Mouse (Mus musculus): Measurements from ENCODE around the gene Fto.

Gene Fto

DNA sequence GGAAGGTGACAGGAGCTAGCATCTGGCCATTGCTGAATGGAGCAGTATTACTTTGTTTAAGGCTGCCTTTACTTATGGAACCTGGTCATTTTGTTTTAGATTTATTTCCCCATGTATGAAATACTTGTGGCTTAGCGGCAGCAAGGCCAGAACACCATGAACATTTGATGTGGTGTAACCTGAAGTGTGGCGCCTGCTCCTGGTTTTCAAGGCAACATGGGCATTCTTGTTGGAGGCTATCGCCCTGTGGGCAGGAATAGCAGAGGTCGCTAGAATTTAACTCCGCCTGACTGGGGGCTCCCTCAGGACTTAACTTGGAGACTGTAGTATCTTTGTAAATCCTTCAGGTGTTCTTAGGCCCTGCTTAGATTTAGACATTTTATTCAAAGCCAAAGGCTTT, 132.7 kb downstream of the Fto start:
- in situ Hi-C loops (cut with MboI, MseI), result no loop called here

DNA sequence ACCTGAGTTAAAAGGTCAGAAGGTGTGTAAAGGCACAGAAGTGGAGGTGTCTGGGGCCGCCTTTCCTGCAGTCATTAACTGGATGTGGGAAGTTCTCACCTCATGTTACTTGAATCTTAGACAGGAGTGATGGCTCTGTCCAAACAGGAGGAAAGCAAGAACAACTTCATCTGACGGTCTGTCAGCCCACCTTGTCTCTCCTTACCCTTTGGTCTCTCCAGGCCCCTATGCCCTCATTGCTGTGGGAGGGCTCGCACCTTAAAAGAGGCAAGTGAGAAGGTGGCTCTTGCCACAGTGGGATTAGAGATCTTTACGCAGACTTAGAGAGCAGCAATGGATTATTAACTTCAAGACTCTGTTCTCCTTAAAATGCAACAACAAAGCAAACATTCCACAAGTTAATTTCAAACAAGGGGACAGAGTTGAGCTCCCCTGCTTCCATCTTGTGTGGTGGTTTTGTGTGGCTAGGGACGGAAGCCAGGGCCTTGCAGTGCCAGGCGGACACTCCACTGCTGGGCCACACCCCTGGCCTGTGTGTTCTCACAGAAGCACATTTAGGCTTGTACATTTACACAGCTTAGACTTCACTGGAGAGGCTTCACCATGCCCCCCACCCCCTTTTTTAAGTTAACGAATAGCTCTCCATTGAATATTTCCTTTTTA, 135.5 kb downstream of the Fto start:
- in situ Hi-C loops (cut with MboI, MseI), result no loop called here

DNA sequence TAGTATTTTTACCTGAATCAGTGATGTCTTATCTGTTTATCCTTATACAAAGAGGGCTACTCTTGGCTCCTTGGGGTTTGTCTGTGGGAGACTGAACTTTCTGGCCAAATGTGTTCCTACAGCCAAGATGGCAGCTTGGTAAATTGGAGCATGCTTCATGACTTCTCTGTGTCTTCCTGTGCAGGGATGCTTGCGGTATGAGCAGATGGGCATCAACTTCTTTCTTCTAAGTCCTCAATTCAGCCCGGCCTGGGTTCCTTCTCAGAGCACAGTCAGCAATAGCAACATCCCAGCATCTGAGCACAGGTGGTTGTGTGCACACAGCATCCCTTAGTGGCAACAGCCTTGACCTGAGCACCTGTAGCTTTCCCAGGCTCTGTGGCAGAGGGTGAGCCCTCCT, 141.6 kb downstream of the Fto start:
- in situ Hi-C loops (cut with MboI, MseI), result loop anchor here in 1 of 2 experiments (5.0 kb wide), 1 partner anchor 73 kb away; no protein-coding TSS in a partner anchor

DNA sequence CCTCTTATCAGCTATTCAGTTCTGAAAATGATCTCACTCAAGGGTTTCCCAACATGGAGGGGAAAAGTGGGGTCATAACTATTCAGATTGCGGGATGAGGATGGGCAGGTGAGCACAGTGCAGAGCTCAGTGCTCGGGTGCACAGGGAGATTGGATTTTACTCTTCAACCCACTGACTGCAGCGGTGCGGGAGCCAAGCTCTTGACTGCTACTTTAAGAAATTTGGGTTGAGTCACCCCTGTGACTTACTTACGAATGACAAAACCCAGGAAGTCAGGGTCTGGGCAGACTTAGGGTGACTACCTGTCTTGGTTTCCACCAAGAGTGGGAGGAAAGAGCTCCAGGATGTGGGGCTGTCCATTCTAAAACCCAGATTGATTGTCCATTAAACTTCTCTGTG, 142.3 kb downstream of the Fto start:
- in situ Hi-C loops (cut with MboI, MseI), result no loop called here

DNA sequence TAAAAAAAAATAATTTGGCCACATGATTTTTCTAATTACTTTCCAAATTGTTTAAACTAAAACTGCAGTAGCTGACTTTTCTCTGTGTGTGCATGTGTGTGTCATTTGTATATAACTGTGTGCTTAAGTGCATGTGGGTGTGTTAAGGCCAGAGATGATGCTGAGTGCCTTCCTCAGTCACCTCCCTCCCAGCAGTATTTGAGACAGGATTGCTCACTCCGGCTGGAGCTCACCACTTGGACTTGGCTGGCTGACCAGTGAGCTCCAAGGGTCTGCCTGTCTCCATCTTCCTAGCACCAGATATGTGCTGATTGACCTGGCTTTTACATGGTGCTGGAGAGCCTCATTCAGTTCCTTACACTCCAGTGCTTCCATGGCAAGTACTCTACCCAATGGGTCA, 144.7 kb downstream of the Fto start:
- in situ Hi-C loops (cut with MboI, MseI), result no loop called here

DNA sequence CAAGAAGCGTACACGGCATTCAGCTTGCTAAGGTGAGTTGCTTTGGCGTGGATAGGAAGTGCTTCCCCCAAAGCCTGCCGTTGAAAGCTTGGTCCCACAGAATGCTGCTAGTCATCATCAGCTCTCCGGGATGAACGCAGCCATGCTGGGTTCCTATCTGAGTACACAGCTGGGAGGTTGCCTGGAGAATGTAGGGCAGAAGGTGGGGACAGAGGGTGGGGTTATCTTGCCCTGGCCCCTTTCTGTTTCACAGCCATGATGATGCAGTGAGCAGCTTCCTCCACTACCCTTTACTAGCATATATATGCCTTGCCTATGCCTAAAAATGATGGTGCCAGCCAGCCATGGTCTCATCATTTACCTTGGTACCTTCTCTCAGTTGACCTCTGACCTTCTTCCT, 147.6 kb downstream of the Fto start:
- in situ Hi-C loops (cut with MboI, MseI), result no loop called here

DNA sequence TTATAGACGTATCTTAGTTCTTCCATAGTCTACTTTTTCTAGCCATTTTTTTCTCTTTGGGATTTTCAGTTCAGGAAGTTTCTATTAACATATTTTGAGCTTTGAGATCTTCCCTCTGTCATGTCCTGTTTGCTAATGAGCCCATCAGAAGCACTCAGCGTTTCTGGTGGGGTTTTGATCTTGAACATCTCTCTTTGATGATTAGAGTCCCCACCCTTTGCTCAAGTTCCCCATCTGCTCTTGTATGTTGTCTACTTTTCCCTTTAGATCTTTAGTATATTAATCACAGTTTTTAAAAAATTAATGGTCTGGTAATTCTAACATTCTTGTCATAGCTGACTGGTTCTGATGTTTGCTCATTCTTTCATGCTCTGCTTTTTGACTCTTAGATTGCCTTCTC, 150.4 kb downstream of the Fto start:
- in situ Hi-C loops (cut with MboI, MseI), result no loop called here

DNA sequence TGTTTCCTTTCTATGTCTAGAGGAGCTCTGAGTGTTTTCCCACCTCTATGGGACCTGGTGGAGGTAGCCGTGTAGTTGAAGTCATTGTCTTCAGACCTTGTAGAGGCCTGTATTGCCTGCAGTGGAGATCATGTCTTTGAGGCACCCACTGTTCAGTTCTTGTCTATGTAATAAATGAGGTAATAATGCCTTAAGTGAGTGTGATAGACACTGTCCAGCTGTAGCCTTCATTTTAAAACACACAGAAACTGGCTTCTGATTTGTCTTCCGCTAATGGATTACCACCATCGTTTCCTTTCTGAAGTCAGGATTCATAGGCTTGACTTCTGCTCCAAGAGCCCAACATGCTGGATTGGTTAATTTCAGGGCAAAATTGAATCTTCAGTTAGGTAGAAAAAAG, 154.1 kb downstream of the Fto start:
- in situ Hi-C loops (cut with MboI, MseI), result no loop called here

DNA sequence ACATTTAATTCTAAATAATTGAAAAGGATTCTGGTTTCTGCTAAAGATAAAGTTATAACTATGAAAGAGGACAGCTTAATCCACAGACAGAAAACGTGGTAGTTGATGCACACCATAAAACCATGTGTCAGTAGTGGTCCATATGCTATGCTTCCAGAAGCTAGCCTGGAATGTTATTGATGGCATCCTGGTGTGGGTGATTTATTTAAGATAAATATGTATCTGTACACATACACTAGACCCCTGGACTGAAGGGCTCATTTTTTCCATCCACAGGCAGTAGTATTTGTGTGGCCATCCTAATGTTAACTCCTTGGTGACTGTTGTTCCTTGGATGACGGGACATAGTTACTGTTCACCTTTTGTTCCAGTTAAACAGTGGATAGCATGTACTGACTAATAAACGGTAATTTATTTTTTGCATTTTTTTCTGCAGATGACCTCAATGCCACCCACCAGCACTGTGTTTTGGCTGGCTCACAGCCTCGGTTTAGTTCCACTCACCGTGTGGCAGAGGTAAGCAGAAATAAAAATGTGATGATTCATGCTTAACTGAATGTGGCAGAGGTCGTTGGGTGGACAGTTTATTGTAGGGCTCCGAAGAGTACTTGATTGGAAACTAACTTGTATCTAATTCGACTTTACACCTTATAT, 154.7 kb downstream of the Fto start:
- in situ Hi-C loops (cut with MboI, MseI), result no loop called here

DNA sequence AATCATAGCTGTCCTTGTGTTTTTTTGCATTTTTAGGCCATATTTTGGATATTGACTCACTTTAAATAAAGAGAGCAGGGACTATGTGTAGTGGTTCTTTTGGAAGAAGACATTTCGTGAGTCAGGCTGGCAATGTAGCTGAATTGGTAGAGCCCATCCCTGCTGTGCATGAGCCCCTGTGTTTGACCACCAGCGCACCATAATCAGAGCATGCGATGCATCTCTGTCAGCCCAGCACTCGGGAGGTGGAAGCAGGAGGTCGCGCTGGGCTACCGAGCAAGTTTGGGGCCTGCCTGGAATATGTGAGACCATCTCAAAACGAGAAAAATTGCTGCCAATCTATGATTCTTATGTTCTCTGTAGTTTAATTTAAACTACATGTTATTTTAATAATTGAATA, 156.1 kb downstream of the Fto start:
- in situ Hi-C loops (cut with MboI, MseI), result no loop called here

DNA sequence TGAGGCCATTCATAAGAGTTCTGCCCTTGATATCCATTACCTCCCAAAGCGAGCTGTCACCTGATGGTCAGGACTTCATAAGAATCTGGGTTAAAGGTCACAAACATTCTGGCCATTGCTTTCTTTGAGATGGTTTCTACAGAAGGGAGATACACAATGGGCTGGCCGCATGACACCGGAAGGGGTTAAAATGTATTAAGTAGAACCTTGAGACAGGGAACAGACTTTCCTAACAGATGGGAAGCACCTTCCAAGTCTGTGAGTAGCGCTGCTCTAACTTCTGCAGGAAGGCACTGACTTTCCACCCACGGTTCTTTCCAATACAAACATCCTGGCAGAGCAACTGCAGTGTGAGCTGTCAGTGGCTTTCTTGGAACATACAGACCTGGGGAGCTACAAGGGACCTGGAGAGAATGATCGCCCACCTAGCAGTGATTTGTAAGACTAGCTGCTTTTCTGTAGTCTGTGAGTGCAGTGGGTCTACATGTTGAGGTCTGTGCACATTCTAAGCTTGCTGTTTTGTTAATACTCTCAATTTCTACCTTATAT, 161.5 kb downstream of the Fto start:
- in situ Hi-C loops (cut with MboI, MseI), result loop anchor here (10.0 to 25.0 kb wide), 2 partner anchors 288 to 850 kb away; partner anchors contain the start of gene Aktip (in 1 of the 2)

DNA sequence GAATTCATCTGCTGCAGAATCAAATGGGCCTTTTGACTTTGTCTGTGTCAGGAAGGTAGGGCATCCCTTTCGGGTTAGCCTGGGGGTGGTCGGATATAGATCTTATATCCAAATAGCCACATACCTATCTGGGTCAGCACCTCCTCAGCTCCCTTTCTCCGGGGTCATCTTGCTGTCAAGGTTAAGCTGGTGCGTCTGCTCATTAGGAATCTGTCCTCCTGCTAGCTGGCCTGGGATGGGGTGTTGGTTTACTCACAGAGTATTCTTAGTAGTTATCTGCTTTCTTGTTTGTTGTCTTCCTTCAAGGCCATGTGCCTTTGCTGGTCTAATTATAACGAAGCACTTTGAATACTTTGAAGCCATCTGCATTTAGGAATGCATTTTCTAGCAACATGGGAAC, 163.7 kb downstream of the Fto start:
- in situ Hi-C loops (cut with MboI, MseI), result loop anchor here (10.0 to 25.0 kb wide), 2 partner anchors 290 to 848 kb away; partner anchors contain the start of gene Aktip (in 1 of the 2)

DNA sequence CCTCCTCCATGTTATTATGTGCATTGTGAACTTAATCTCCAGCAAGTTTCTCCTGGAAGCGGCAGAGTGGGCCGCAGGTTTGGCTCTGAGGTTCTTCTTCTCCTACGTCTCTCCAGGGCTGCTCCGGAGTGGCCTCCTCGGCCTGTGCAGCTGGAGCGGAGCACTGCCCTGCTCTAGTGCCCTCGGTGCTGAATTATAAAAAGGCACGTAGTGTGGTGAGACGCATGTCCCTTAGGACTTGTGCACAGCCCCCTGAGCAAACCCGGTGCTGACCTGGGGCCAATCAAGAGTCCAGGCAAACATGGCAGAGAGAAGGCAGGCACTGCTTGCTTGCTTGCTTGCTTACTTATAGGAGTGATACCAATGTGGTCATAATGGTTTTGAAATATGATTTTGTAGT, 164.1 kb downstream of the Fto start:
- in situ Hi-C loops (cut with MboI, MseI), result loop anchor here (10.0 to 25.0 kb wide), 2 partner anchors 290 to 847 kb away; partner anchors contain the start of gene Aktip (in 1 of the 2)

DNA sequence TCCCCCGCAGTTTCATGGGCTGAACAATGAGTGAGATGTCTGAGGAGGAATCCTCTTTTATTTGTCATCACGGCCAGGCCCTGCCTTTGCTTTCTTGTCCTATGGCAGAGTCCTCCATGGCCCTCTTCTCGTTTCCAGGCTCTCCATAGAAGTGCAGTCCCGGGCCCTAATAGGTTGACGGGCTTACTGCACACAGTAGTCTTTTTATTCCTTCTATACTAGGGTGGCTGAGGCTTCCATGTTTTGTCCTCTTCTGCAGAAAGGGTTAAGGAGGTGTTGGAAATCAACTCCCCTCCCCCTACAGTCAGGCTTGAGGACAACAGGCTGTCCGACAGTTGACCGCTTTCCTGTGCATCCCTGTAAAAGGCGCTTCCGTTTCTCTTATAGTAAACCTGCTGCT, 169.2 kb downstream of the Fto start:
- in situ Hi-C loops (cut with MboI, MseI), result loop anchor here in 1 of 2 experiments (25.0 kb wide), 1 partner anchor 295 kb away; the partner anchor contains the start of gene Aktip

DNA sequence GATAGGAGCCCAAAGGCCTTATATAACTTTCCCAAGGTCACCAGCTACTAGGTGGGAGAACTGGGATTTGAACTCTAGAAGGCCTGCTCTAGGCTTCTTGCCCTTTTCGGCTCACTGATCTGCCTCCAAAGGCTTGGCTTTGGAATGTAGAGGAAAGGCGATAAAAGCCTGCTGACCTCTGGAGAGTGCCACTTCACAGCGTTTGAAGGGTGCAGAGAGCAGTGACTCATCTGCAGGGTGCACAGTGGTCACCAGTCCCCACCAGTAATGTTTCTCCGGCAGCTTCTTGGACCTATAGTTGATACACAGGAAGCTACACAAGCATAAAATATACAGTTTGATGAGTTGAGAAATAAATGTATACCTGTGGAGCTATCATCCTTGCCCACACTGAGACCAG, 173.1 kb downstream of the Fto start:
- in situ Hi-C loops (cut with MboI, MseI), result loop anchor here in 1 of 2 experiments (25.0 kb wide), 1 partner anchor 299 kb away; the partner anchor contains the start of gene Aktip

DNA sequence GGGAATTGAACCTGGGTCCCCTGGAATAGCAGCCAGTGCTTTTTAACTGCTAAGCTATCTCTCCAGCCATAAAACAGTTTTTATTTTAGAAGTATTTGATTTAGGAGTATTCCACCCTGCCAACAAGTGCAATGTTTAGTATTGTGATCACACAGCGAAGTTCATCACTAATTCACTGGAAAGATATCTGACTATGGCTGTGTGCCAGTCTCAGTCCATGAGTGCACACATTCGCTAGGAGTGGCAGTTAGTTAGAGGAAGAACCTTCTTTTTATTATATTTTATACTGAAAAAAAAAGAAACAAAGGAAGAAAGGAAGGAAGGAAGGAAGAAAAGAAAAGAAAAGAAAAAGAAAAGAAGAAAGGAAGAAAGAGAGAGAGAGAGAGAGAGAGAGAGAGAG, 174.1 kb downstream of the Fto start:
- in situ Hi-C loops (cut with MboI, MseI), result loop anchor here in 1 of 2 experiments (25.0 kb wide), 1 partner anchor 300 kb away; the partner anchor contains the start of gene Aktip

DNA sequence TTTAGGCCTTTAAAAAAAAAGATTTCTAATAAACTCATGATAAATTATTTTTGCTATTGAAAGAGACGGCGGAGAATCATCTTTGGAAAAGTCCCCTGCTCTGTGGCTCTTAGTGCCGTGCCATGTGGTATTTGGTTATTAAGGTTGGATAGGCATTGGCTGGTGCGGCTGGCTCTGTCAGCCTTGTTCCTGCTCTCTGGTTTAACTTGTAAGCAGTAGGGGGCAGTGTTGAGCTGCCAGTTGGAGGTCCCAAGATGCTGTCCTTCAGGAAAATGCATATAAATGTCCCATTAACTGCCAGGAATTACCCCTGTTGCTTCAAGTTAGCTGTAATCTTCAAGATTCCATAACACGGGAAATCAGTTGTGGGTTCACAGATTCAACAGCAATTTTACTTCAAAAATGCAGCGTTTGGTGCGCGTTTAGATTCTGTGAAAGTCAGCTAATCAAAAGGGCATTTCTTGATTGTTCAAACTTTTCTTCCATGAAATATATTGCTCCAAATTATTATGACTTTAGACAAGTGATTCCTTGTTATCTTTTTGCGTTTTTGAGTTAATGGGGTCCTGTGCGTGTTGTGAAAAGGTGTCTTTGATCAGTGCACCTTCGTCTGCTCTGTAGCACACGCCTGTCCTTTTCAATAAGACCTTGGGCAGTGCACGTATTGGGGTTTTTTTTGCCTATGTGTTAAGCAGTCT, 174.9 kb downstream of the Fto start:
- in situ Hi-C loops (cut with MboI, MseI), result loop anchor here in 1 of 2 experiments (25.0 kb wide), 1 partner anchor 301 kb away; the partner anchor contains the start of gene Aktip

DNA sequence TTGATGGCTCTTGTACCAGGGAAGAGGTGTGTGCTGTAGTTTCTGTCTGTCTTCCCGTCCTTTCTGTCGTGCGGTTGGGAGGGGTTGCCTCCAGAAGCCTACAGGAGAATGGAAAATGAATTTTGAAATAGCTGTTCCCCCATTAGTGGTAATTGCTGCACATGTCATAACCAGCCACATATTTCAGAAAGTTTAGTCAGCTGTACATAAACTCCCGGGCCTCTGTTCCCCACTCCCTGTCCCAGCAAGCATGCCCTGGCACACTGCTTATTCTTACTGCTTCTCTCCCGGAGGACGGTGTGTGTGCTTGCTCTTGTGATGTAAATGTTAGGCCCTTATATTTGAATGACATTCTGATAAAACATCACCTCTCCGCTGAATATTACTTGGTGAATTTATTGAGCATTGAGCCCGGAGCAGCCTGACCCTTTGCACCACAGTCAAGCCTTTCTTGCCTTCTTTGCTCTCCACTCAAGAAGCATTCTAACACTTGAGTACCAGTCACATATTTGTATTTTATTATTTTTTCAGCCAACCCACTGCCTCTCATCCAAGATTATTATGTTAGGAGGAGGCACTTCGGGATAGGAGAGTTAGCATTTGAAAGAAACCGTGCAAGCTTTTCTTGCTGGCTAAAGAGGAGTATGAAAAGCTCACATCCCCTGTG, 175.6 kb downstream of the Fto start:
- in situ Hi-C loops (cut with MboI, MseI), result loop anchor here in 1 of 2 experiments (25.0 kb wide), 1 partner anchor 302 kb away; the partner anchor contains the start of gene Aktip

DNA sequence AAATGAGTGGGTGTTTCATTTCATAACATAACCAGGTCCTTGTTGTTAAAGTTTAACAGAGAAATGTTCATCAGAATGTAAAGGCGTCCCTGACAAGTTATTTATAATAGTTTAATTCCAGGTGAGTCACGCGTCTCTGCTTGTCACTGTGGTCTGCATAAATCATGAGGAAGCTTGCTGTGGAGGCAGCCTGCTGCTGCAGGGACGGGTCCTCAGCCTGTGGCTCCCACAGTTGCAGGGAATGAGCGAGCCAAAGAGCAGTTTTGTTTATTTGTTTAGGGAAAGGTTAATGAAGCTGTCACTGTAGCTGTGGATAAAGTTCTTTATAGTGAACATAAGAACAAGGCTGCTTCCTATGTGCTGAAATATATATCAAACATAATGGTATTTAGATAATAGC, 176.7 kb downstream of the Fto start:
- in situ Hi-C loops (cut with MboI, MseI), result loop anchor here in 1 of 2 experiments (25.0 kb wide), 1 partner anchor 303 kb away; the partner anchor contains the start of gene Aktip

DNA sequence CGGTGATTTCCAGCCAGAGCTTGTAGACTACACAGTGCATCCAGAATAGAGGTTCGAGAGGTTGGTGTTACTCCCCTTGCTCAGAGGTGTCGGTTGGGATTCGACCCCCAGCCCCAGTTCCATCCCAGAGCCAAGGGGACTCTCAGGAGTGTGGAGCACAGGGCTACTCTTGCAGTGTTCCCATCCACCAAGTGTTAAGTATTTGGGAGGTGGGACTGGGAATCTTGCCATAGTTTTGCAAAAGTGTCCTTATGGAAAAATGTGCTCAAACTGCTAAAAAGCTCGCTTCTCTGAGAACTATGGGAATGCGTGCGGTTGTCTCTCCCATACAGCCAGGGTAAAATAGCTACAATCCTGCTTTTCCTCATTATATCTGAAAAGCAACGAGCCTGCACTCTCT, 180.0 kb downstream of the Fto start:
- in situ Hi-C loops (cut with MboI, MseI), result loop anchor here in 1 of 2 experiments (25.0 kb wide), 1 partner anchor 306 kb away; the partner anchor contains the start of gene Aktip

Data from T-helper 17 cell (primary cell).